Mouse (Mus musculus): ENCODE data around the gene Medag.

Medag gene

GRCm38 (mm10) chr5:149429541-149429940, 18.0 kb downstream of the Medag start:
- DNase-seq (ENCODE audit: low read depth) = no peak

- DNase-seq (ENCODE audit: low read depth) = no peak
Measured at GRCm38 (mm10) chr5:149430943-149431342, 19.4 kb downstream of the Medag start.

GRCm38 (mm10) chr5:149433618-149434017, 22.1 kb downstream of the Medag start:
- no peak for DNase-seq (ENCODE audit: low read depth)

- DNase-seq (ENCODE audit: low read depth) = no peak
Measured at GRCm38 (mm10) chr5:149434141-149434690, 22.7 kb downstream of the Medag start.

- no peak for DNase-seq (ENCODE audit: low read depth)
Measured at GRCm38 (mm10) chr5:149436541-149436940, 25.0 kb downstream of the Medag start.

GRCm38 (mm10) chr5:149437150-149437549, 25.6 kb downstream of the Medag start:
- no peak for DNase-seq (ENCODE audit: low read depth)

GRCm38 (mm10) chr5:149439531-149440179, 28.1 kb downstream of the Medag start, which contains the start of gene Tex26:
Gene Tex26, plus strand, starts transcription at chr5:149439660.
- DNase-seq (ENCODE audit: low read depth) = peak; percentile 32

GRCm38 (mm10) chr5:149440180-149440573, 28.6 kb downstream of the Medag start:
- no peak for DNase-seq (ENCODE audit: low read depth)

- no peak for DNase-seq (ENCODE audit: low read depth)
Measured at GRCm38 (mm10) chr5:149441646-149442276, 30.2 kb downstream of the Medag start.

- DNase-seq (ENCODE audit: low read depth) = no peak
Measured at GRCm38 (mm10) chr5:149442277-149442660, 30.7 kb downstream of the Medag start.

GRCm38 (mm10) chr5:149444451-149444850, 32.9 kb downstream of the Medag start:
- DNase-seq (ENCODE audit: low read depth) = no peak

- DNase-seq (ENCODE audit: low read depth) = no peak
Measured at GRCm38 (mm10) chr5:149446495-149446894, 34.9 kb downstream of the Medag start.

GRCm38 (mm10) chr5:149447733-149448132, 36.2 kb downstream of the Medag start:
- no peak for DNase-seq (ENCODE audit: low read depth)

GRCm38 (mm10) chr5:149449406-149449805, 37.9 kb downstream of the Medag start:
- no peak for DNase-seq (ENCODE audit: low read depth)

GRCm38 (mm10) chr5:149451209-149451681, 39.7 kb downstream of the Medag start:
- DNase-seq (ENCODE audit: low read depth) = no peak

GRCm38 (mm10) chr5:149454281-149454680, 42.7 kb downstream of the Medag start:
- DNase-seq (ENCODE audit: low read depth) = no peak

GRCm38 (mm10) chr5:149456544-149456943, 45.0 kb downstream of the Medag start:
- DNase-seq (ENCODE audit: low read depth) = no peak

- DNase-seq (ENCODE audit: low read depth) = no peak
Measured at GRCm38 (mm10) chr5:149462071-149462470, 50.5 kb downstream of the Medag start.

- DNase-seq (ENCODE audit: low read depth) = no peak
Measured at GRCm38 (mm10) chr5:149465305-149465704, 53.8 kb downstream of the Medag start.

- DNase-seq (ENCODE audit: low read depth) = no peak
Measured at GRCm38 (mm10) chr5:149474142-149474541, 62.6 kb downstream of the Medag start.

GRCm38 (mm10) chr5:149474701-149475468, 63.3 kb downstream of the Medag start:
- no peak for DNase-seq (ENCODE audit: low read depth)

Data from fibroblast of lung, adult 2 months (primary cell).